Comparison of ENCODE assay signal across 11 mouse cellular contexts in genomic region chr5:101384316-101384715, GRCm38 (mm10).
A peak's percentile ranks its signal among the peaks of the same experiment; 100 is the strongest.
DNase-seq lines count a peak whose midpoint lies in the region.
"Had no signal": no experiment of that assay in that cellular context is flagged by ENCODE, and none has a peak within 500 bp of the region (broad histone marks: within the 10 kb centered on the region; RNA-seq: fewer than 3 reads in every experiment).

No protein-coding gene starts in this region.

- DNase-seq in layer of hippocampus, postnatal 14 days (ENCODE audit: low spot score in 2 of 2), result peak; percentile 5 to 9
- no peak for DNase-seq in layer of hippocampus, adult 11-12 months (ENCODE audit: low spot score)
- DNase-seq in urinary bladder, postnatal 14 days (ENCODE audit: low spot score), result peak; percentile 22
- no peak for DNase-seq in urinary bladder, postnatal 10 days (ENCODE audit: low spot score)
- DNase-seq in cerebellum, postnatal 25 days, result peak; percentile 20 to 41
- DNase-seq in testis, postnatal 14 days (ENCODE audit: low spot score), result no peak
- no peak for DNase-seq in thymus, postnatal 36 days
- DNase-seq: heart, adult 2 months; heart, postnatal 4 days; kidney, adult 11 months; liver had no signal

Comparison
In these comparisons a context has a peak if more than half of its experiments do, and no peak if none do; other contexts are left out.
1. DNase-seq: peak in layer of hippocampus, postnatal 14 days (2 of 2), urinary bladder, postnatal 14 days (single experiment) and cerebellum, postnatal 25 days (2 of 2); none in layer of hippocampus, adult 11-12 months (single experiment), urinary bladder, postnatal 10 days (single experiment), testis, postnatal 14 days (single experiment) and thymus, postnatal 36 days (0 of 2).